Mouse (Mus musculus) liver, embryonic 12.5 days (tissue): ENCODE data around the gene Anxa6. TPM values are rescaled to one million over a fixed set of nuclear protein-coding genes. Genes with fewer than 3 reads are reported as not detected.
A peak's percentile ranks its signal among the peaks of the same experiment; 100 is the strongest.
"Not testable (repeated sequence)": the region's sequence is repeated elsewhere in the genome, so short reads cannot be mapped to it uniquely, and the experiment has no call there.

Experiments
- ATAC-seq: fragments of 200-750 bp; cut with Nextera tagmentation; 2 replicates; pipeline ENCODE4 v1.8.0; 2017; ENCODE audit warnings: moderate number of reproducible peaks, mild to moderate bottlenecking, moderate library complexity
- H3K27ac ChIP-seq: fragments of 300-500 bp; sonication (generic); 2 replicates; pipeline ENCODE4 v1.5.1; 2016; ENCODE audit warnings: mild to moderate bottlenecking
- H3K27me3 ChIP-seq: fragments of 300-500 bp; sonication (generic); replicated peaks from 2 replicates; pipeline ENCODE4 v1.6.1; 2016; ENCODE audit warnings: mild to moderate bottlenecking, moderate library complexity
- H3K36me3 ChIP-seq: fragments of 300-500 bp; sonication (generic); 2 replicates; pipeline ENCODE4 v1.6.1; 2016; ENCODE audit warnings: mild to moderate bottlenecking, moderate library complexity
- H3K4me1 ChIP-seq: fragments of 300-500 bp; sonication (generic); 2 replicates; pipeline ENCODE4 v1.6.1; 2016
- H3K4me2 ChIP-seq: fragments of 300-500 bp; sonication (generic); 2 replicates; pipeline ENCODE4 v1.6.1; 2016; ENCODE audit warnings: mild to moderate bottlenecking, moderate library complexity
- H3K4me3 ChIP-seq: fragments of 300-500 bp; sonication (generic); 2 replicates; pipeline ENCODE4 v1.5.1; 2016; ENCODE audit warnings: mild to moderate bottlenecking, moderate library complexity
- H3K9ac ChIP-seq: fragments of 300-500 bp; sonication (generic); 2 replicates; pipeline ENCODE4 v1.6.1; 2016; ENCODE audit warnings: mild to moderate bottlenecking, moderate library complexity
- H3K9me3 ChIP-seq: fragments of 300-500 bp; sonication (generic); replicated peaks from 2 replicates; pipeline ENCODE4 v1.6.1; 2016; ENCODE audit warnings: mild to moderate bottlenecking, moderate library complexity
- WGBS: fragments of 180-500 bp; shearing (Covaris S2); methylation state at CpG from one replicate; pipeline ENCODE4 v1.1.7; 2016; ENCODE audit not compliant: insufficient replicate concordance; 5-methylcytosine and 5-hydroxymethylcytosine counted together
- polyA plus RNA-seq: library from polyadenylated mRNA; unstranded; fragments of >200 nt; fragmentation: Nextera tagmentation; extraction: Ambion mirVana; gene quantifications from 2 replicates; pipeline ENCODE4 v1.2.1, GENCODE M21; 2016

Anxa6 gene
- polyA plus RNA-seq, 1 experiment from 2014 or later: 52.9 TPM

DNA sequence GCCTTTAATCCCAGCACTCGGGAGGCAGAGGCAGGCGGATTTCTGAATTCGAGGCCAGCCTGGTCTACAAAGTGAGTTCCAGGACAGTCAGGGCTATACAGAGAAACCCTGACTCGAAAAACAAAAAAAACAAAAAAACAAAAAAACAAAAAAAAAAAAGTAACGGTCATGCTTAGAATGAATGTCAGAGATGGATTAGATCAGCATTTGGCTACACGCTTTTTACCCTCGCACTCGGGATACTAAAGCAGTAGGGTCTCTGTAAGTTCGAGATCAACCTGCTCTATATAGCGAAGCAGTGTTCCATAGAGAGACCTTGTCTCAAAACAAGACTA is 77.9 kb downstream of the Anxa6 start:
- peak overlapping the region; percentile 89 for H3K4me3 ChIP-seq
- peak overlapping the region; percentile 94 for H3K27ac ChIP-seq

DNA sequence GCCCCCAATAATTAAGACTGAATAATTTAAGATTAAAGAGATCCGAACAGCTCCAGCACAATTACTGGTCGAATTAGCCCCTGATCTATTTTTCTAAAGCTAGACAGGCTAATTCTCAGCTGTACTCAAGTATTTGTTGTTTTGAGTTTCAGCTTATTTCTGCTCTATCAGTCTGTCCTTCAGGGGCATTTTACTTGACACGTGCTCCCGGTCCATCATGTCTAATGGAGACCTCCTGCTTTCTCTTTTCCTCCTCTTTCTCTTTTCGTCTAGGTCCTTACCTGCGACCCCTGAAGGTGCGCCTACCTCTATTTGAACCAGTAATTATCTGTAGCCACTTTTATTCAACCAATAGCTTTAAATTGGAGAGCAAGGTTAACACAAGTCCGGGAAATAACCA is 78.5 kb downstream of the Anxa6 start:
- Histone ChIP-seq H3K4me3 (no peak overlapping the region), H3K27ac (no peak overlapping the region), H3K27me3 (no peaks in the 10 kb centered on the region), H3K9me3 (no peaks in the 10 kb centered on the region), H3K4me2 (peak overlapping the region; percentile 83), H3K36me3 (no peaks in the 10 kb centered on the region), H3K4me1 (peaks cover 64% of the 10 kb centered on the region), H3K9ac (no peak overlapping the region)
- 76% methylated on average over 8 of the region's 8 CpGs for WGBS
- ATAC-seq: no peak

More for the DNA sequence above, 77.9 kb downstream of the Anxa6 start:
- not testable (repeated sequence) for H3K9me3 ChIP-seq, H3K27me3 ChIP-seq, H3K36me3 ChIP-seq, ATAC-seq
- peak overlapping the region; percentile 86 for H3K9ac ChIP-seq
- H3K4me2 ChIP-seq: peak overlapping the region; percentile 83
- peaks cover 69% of the 10 kb centered on the region for H3K4me1 ChIP-seq
- 37% methylated on average over 10 of the region's 10 CpGs for WGBS

- Histone ChIP-seq H3K9me3 (no peaks in the 10 kb centered on the region), H3K27ac (no peak overlapping the region), H3K4me3 (no peak overlapping the region), H3K4me1 (peaks cover 58% of the 10 kb centered on the region), H3K36me3 (no peaks in the 10 kb centered on the region), H3K4me2 (peak overlapping the region; percentile 83; the same call in 1 of the 2 replicates), H3K9ac (no peak overlapping the region), H3K27me3 (no peaks in the 10 kb centered on the region)
- ATAC-seq: no peak
- 67% methylated on average over 9 of the region's 9 CpGs for WGBS
These were observed 79.2 kb downstream of the Anxa6 start for GRCm38 (mm10) chr11:54953993-54954446.

GRCm38 (mm10) chr11:54952651-54953050 is 80.6 kb downstream of the Anxa6 start:
- no peaks in the 10 kb centered on the region for H3K9me3 ChIP-seq
- H3K4me3 ChIP-seq: no peak overlapping the region
- 56% methylated on average over 6 of the region's 6 CpGs for WGBS
- peaks cover 44% of the 10 kb centered on the region for H3K4me1 ChIP-seq
- H3K4me2 ChIP-seq: no peak overlapping the region
- no peak overlapping the region for H3K9ac ChIP-seq
- no peaks in the 10 kb centered on the region for H3K27me3 ChIP-seq
- H3K36me3 ChIP-seq: no peaks in the 10 kb centered on the region
- no peak overlapping the region for H3K27ac ChIP-seq
- no peak for ATAC-seq

DNA sequence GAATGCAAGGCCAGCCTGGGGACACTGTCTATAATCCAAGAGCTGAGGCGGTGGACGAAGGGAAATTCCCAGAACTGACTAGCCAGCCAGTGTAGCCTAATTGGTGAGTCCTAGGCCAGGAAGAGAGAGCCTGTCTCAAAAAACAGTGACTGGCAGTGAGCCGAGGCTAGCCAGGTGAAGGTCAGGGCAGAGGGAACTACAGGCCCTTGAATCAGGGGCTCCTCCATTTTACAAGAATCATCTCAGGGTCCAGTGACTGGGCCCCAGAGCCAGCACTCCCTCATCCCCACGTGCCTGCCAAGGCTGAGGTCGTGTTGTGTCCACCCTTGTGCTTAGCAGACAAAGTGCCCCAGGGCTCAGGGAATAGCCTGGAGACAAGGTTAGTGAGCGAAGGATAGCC is 82.6 kb downstream of the Anxa6 start:
- peaks cover 29% of the 10 kb centered on the region for H3K4me1 ChIP-seq
- no peak overlapping the region for H3K4me3 ChIP-seq
- no peaks in the 10 kb centered on the region for H3K27me3 ChIP-seq
- no peaks in the 10 kb centered on the region for H3K36me3 ChIP-seq
- H3K9me3 ChIP-seq: no peaks in the 10 kb centered on the region
- WGBS: 71% methylated on average over 6 of the region's 6 CpGs
- no peak for ATAC-seq
- no peak overlapping the region for H3K27ac ChIP-seq
- no peak overlapping the region for H3K4me2 ChIP-seq
- no peak overlapping the region for H3K9ac ChIP-seq

DNA sequence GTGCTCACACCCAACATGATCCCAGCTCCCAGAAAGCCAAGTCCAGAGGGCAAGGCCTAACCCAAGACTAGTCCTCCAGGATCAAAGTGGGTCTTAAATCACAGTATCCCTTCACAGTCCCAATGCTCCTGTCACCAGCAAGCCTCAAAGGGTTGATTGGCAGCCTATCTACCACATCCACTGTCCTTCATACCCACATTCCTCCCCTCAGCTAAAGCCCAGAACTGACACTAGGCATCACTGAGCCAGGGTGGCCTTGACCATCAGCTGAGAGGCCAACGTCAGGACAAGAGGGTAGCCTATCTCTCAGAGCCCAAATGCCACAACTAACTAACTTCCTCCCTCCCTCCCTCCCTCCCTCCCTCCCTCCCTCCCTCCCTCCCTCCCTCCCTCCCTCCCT is 83.5 kb downstream of the Anxa6 start:
- no peak for ATAC-seq
- H3K27ac ChIP-seq: no peak overlapping the region
- no peaks in the 10 kb centered on the region for H3K36me3 ChIP-seq
- H3K4me3 ChIP-seq: no peak overlapping the region
- 15% methylated on average over 1 of the region's 1 CpGs for WGBS
- no peaks in the 10 kb centered on the region for H3K9me3 ChIP-seq
- peaks cover 24% of the 10 kb centered on the region for H3K4me1 ChIP-seq
- no peak overlapping the region for H3K4me2 ChIP-seq
- no peak overlapping the region for H3K9ac ChIP-seq
- H3K27me3 ChIP-seq: no peaks in the 10 kb centered on the region

DNA sequence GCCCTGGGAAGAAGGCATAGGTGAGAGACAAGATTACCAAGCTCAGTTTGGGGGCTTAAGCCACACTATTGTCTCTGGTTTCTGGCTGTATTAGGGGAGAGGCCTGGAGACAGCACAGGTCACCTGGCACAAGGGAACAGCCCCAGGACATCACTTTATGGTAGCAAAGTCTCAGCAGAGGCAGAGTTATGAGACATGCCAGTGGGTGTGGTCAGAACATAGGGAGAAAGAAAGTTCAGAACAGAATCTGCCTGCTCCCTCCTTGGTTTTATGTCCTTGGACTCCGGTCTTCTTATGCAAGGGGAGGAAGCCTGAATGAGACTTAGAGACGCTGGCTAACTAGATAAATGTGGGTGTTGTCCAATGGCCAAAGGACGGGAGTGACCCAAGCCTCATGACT is 88.5 kb downstream of the Anxa6 start:
- 65% methylated on average over 3 of the region's 3 CpGs for WGBS
- no peak for ATAC-seq
- H3K27ac ChIP-seq: no peak overlapping the region
- no peaks in the 10 kb centered on the region for H3K9me3 ChIP-seq
- no peaks in the 10 kb centered on the region for H3K4me1 ChIP-seq
- no peak overlapping the region for H3K4me3 ChIP-seq
- H3K4me2 ChIP-seq: no peak overlapping the region
- no peak overlapping the region for H3K9ac ChIP-seq
- H3K27me3 ChIP-seq: no peaks in the 10 kb centered on the region
- no peaks in the 10 kb centered on the region for H3K36me3 ChIP-seq

- ATAC-seq: no peak
- peaks cover 22% of the 10 kb centered on the region; the same call in 1 of the 2 replicates for H3K4me1 ChIP-seq
- WGBS: 55% methylated on average over 7 of the region's 7 CpGs
- H3K9me3 ChIP-seq: no peaks in the 10 kb centered on the region
- no peak overlapping the region for H3K4me3 ChIP-seq
- H3K9ac ChIP-seq: no peak overlapping the region
- no peaks in the 10 kb centered on the region for H3K27me3 ChIP-seq
- no peak overlapping the region for H3K4me2 ChIP-seq
- peaks cover 33% of the 10 kb centered on the region for H3K36me3 ChIP-seq
- H3K27ac ChIP-seq: no peak overlapping the region
These were observed 93.2 kb downstream of the Anxa6 start for GRCm38 (mm10) chr11:54940056-54940455.

- Histone ChIP-seq H3K27me3 (no peaks in the 10 kb centered on the region), H3K4me1 (peaks cover 22% of the 10 kb centered on the region; the same call in 1 of the 2 replicates), H3K27ac (no peak overlapping the region), H3K4me2 (no peak overlapping the region), H3K9me3 (no peaks in the 10 kb centered on the region), H3K36me3 (peaks cover 36% of the 10 kb centered on the region), H3K4me3 (no peak overlapping the region), H3K9ac (no peak overlapping the region)
- 73% methylated on average over 8 of the region's 8 CpGs for WGBS
- no peak for ATAC-seq
These were observed 93.7 kb downstream of the Anxa6 start for GRCm38 (mm10) chr11:54939501-54939900.

DNA sequence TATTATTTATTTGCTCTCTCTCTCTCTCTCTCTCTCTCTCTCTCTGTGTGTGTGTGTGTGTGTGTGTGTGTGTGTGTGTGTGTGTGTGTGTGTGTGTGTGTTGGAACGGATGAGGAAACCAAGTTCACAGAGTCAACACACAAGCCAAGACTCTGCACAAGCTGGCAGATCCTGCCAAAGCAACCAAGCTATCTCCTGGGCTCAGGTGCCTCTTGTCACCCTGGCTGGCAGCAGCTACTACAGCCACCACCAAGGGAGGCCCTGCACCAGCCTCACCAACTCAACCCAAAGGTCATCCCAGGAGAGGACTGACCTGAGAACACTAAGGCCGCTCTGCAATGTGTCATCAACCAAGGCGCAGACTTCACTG is 96.5 kb downstream of the Anxa6 start:
- no peak overlapping the region for H3K4me3 ChIP-seq
- no peak for ATAC-seq
- H3K27ac ChIP-seq: no peak overlapping the region
- H3K36me3 ChIP-seq: peaks cover 57% of the 10 kb centered on the region
- WGBS: 78% methylated on average over 3 of the region's 3 CpGs
- H3K9ac ChIP-seq: no peak overlapping the region
- H3K9me3 ChIP-seq: no peaks in the 10 kb centered on the region
- no peak overlapping the region for H3K4me2 ChIP-seq
- no peaks in the 10 kb centered on the region for H3K27me3 ChIP-seq
- peaks cover 22% of the 10 kb centered on the region; the same call in 1 of the 2 replicates for H3K4me1 ChIP-seq

DNA sequence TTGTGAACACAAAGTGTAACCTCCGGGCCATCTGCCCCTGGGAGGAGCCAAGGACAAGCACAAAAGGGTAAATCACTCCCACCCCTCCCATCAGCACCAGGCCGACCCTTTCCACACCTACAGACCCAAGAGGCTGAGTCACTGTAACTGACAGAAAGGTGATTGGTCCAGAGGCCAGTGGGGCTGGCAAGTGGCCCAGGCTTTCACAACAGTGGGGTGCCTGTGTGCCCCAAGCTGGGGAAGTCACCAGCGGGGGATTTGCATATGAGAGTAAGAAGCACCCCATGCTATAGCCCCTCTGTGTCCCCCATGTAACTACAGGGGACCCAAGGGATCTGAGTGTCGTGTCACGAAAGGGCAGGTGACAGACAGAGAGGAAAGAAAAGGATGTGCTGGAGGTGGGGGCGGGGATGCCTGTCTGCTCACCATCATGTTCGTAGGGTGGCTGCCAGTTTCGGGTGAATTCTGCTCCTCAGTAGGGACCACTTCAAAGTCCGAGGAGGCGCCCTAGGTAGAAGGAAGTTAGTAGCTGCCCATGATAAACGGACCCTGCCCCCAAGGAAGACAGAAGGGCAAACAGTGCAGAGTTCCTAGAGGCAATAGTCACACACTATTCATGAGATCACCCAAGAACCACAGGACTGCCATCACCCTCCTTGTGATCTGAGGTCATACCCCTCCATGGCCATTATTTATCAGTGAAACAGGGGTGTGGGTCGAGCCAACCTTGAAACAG is 97.0 kb downstream of the Anxa6 start:
- 54% methylated on average over 12 of the region's 12 CpGs for WGBS
- peaks cover 22% of the 10 kb centered on the region; the same call in 1 of the 2 replicates for H3K4me1 ChIP-seq
- H3K9ac ChIP-seq: no peak overlapping the region
- H3K27me3 ChIP-seq: no peaks in the 10 kb centered on the region
- no peak overlapping the region for H3K27ac ChIP-seq
- no peak overlapping the region for H3K4me2 ChIP-seq
- ATAC-seq: no peak
- H3K9me3 ChIP-seq: no peaks in the 10 kb centered on the region
- H3K36me3 ChIP-seq: peaks cover 61% of the 10 kb centered on the region
- H3K4me3 ChIP-seq: no peak overlapping the region

DNA sequence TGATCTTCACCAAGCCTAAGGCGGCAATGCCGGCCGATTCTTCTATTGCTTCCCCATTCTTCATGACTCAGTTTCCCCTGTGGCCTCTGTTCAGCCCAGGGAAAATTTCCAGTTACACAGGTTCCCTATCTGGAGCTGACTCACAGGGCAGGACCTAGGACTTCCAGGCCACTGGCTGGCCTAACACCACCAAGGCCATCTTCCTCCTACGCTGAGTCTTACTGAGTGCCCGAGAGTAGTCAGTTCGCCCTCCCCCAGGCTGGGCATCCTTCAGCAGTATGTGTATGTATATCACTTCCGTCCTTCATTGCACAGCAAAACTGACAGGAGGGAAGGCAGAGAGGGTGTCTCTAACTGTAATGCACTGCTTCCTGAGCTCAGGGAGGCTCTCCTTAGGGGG is 99.0 kb downstream of the Anxa6 start:
- Histone ChIP-seq H3K27me3 (no peaks in the 10 kb centered on the region), H3K27ac (no peak overlapping the region), H3K4me3 (no peak overlapping the region), H3K36me3 (peaks cover 77% of the 10 kb centered on the region), H3K4me1 (peaks cover 18% of the 10 kb centered on the region; the same call in 1 of the 2 replicates), H3K9ac (no peak overlapping the region), H3K9me3 (no peaks in the 10 kb centered on the region), H3K4me2 (no peak overlapping the region)
- 74% methylated on average over 7 of the region's 7 CpGs for WGBS
- no peak for ATAC-seq

DNA sequence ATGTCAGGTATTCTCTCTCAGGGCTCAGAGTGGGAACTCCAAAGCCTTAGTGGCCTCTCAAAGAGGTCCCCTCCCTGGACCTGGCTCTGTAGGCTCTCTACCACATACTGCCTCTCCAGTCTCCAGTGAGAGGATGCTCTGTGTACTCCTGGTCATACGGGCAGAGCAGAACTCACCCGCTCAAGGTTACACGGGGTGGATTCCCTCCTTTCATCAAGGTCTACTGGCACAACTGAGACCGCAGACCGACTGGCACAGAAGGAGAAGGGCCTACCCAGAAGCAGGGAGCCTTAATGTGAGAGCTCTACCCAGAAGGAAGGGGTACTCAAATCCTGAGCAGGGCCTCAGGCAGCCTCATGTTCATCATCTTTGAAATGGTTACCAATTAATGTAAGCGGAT is 100.7 kb downstream of the Anxa6 start:
- no peaks in the 10 kb centered on the region for H3K27me3 ChIP-seq
- no peak overlapping the region for H3K9ac ChIP-seq
- no peak overlapping the region for H3K4me2 ChIP-seq
- H3K4me3 ChIP-seq: no peak overlapping the region
- ATAC-seq: no peak
- 88% methylated on average over 6 of the region's 6 CpGs for WGBS
- no peaks in the 10 kb centered on the region for H3K9me3 ChIP-seq
- H3K36me3 ChIP-seq: peaks cover 78% of the 10 kb centered on the region
- peaks cover 10% of the 10 kb centered on the region; the same call in 1 of the 2 replicates for H3K4me1 ChIP-seq
- H3K27ac ChIP-seq: no peak overlapping the region
